Mouse (Mus musculus): ENCODE measurements around the gene Rpl23.

GRCm38 (mm10) chr11:97820840-97821239 lies 38.6 kb upstream of the Rpl23 start:
- peak; percentile 30; the same call in 1 of the 2 replicates for TF ChIP-seq EP300 (IDR thresholded peaks at IDR 0.05; ENCODE audit: low read depth)
- no peak for TF ChIP-seq CTCF (IDR thresholded peaks at IDR 0.05; ENCODE audit: low read depth)

Measured in liver, postnatal 0 days (tissue).